Mouse (Mus musculus): ENCODE data around the gene Sorbs2. TPM values are rescaled to one million over a fixed set of nuclear protein-coding genes. Genes with fewer than 3 reads are reported as not detected.

Gene Sorbs2
- polyA plus RNA-seq, 1 experiment from 2014 or later, result 13.3 TPM

DNA sequence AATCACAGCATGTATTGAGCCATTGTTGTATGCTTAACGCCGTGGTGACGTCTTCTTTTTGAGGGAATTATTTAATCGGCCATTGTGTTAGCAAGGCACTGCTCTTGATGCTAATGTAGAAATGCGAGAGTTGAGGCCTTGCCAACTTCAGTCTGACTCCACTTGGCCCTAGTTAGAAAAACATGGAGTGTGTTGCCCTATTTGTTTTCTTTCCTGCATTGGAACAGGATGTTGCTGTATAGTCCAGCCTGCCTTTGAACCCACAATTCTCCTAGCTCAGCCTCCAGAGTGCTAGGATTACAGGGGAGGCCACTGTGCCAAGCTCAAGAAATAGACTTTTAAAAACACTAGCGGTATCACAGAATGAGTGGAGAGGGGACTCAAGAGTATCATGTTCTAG is 100.8 kb downstream of the Sorbs2 start:
- no peak overlapping the region for H3K9ac ChIP-seq (replicated peaks)
- no peak for TF ChIP-seq EP300 (IDR thresholded peaks at IDR 0.05; ENCODE audit: low read depth)
- H3K9me3 ChIP-seq (ENCODE audit: low read length), result no peaks in the 10 kb centered on the region
- no peaks in the 10 kb centered on the region for H3K27me3 ChIP-seq (ENCODE audit: insufficient read depth, low read length)
- no peak for ATAC-seq
- no peak overlapping the region for H3K4me2 ChIP-seq (ENCODE audit: low read depth, low read length)
- H3K4me1 ChIP-seq (ENCODE audit: insufficient read depth), result no peaks in the 10 kb centered on the region
- no peaks in the 10 kb centered on the region for H3K36me3 ChIP-seq (replicated peaks; ENCODE audit: insufficient read depth, low read length)
- no peak for DNase-seq
- H3K27ac ChIP-seq (ENCODE audit: low read depth), result no peak overlapping the region
- H3K4me3 ChIP-seq (ENCODE audit: low read depth, low read length), result no peak overlapping the region
- WGBS (ENCODE audit: insufficient replicate concordance), result 85% methylated on average over 6 of the region's 6 CpGs

DNA sequence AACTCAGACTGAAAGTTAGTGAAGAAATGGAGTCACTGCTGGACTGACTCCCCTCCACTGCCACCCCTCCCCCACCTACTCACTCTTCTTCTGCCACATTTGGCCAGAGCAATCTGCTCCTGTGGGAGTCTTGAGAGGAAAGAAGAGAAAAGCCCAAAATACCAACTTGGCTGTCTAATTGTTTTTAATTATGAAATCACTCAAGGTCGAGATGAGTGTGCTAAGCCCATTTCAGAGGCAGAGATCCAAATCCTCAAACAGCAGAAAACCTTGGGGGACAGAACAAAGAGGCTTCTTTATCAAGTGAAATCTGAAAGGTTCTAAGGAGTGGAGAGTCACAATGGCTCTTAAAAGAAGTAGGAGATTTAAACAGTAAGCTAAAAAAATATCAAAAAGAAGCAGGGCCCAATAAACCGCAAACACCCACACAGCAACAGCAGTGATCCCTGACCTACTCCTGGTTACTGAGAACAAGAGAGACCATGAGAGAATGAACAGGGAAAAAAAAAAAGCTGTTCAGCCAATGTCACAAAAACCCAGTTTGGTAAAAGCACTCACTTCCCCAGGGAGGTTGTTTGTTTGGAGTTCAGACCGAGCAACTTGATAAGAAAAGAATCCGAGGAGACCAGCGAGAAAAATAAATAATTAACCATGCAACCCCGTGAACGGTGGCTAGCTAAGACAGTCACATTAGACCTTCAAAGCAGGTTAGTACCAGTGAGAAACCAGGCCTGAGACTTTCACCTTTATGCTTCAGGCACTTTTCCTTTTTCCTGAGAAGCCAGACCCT is 103.0 kb downstream of the Sorbs2 start:
- Histone ChIP-seq H3K27me3 (ENCODE audit: insufficient read depth, low read length) (no peaks in the 10 kb centered on the region), H3K9me3 (ENCODE audit: low read length) (no peaks in the 10 kb centered on the region), H3K27ac (ENCODE audit: low read depth) (peak overlapping the region; percentile 80), H3K4me3 (ENCODE audit: low read depth, low read length) (no peak overlapping the region), H3K4me1 (ENCODE audit: insufficient read depth) (peaks cover 3% of the 10 kb centered on the region; the same call in 1 of the 2 replicates), H3K36me3 (replicated peaks; ENCODE audit: insufficient read depth, low read length) (no peaks in the 10 kb centered on the region), H3K4me2 (ENCODE audit: low read depth, low read length) (no peak overlapping the region), H3K9ac (replicated peaks) (no peak overlapping the region)
- ATAC-seq (peak; percentile 80), DNase-seq (no peak)
- TF ChIP-seq EP300 (IDR thresholded peaks at IDR 0.05; ENCODE audit: low read depth) (no peak), CTCF (IDR thresholded peaks at IDR 0.05; ENCODE audit: low read depth) (no peak)
- 32% methylated on average over 7 of the region's 7 CpGs for WGBS (ENCODE audit: insufficient replicate concordance)

DNA sequence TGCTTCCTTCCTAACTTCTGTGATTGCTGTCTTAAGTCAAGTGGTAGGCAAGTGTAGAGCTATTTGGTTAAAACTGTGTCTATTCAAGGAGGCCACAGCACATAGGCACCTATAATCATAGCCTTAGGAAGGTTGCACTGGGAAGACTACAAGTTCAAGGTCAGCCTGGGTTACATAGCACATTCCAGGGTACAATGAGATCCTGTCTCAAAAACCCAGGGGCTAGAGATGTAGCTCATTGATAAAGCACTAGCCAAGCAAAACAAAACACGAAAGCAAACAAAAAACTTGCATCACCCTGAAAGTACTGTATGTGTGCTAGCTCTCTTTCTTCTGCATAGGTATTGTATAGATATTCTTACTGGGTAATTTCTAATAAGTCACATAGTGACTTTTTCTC is 103.7 kb downstream of the Sorbs2 start:
- Histone ChIP-seq H3K4me3 (ENCODE audit: low read depth, low read length) (no peak overlapping the region), H3K9me3 (ENCODE audit: low read length) (no peaks in the 10 kb centered on the region), H3K9ac (replicated peaks) (no peak overlapping the region), H3K27me3 (ENCODE audit: insufficient read depth, low read length) (no peaks in the 10 kb centered on the region), H3K27ac (ENCODE audit: low read depth) (peak overlapping the region; percentile 80), H3K36me3 (replicated peaks; ENCODE audit: insufficient read depth, low read length) (no peaks in the 10 kb centered on the region), H3K4me2 (ENCODE audit: low read depth, low read length) (no peak overlapping the region), H3K4me1 (ENCODE audit: insufficient read depth) (peaks cover 3% of the 10 kb centered on the region; the same call in 1 of the 2 replicates)
- TF ChIP-seq EP300 (IDR thresholded peaks at IDR 0.05; ENCODE audit: low read depth), result no peak
- TF ChIP-seq CTCF (IDR thresholded peaks at IDR 0.05; ENCODE audit: low read depth), result no peak
- DNase-seq (no peak), ATAC-seq (peak; percentile 70)
- 43% methylated on average over 1 of the region's 1 CpGs for WGBS (ENCODE audit: insufficient replicate concordance)

DNA sequence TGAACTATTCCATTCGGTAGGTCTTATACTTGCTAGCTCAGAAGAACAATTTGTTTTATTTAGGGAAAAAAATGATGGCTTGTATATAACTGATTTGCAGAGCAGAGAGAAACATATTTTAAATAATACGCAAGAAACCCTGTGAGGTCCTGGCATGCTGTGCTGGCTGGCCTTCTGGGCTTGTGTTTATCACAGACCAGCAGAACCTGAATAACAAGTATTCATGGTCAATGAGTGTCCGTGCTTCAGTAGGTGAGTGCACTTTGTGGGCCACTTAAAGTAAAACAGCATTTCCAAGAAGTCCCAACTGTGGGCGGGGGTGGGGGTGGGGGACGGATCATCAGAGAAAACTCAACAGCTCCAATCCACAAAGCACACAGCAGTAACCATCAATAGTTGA is 107.0 kb downstream of the Sorbs2 start:
- DNase-seq (no peak), ATAC-seq (no peak)
- Histone ChIP-seq H3K4me3 (ENCODE audit: low read depth, low read length) (no peak overlapping the region), H3K9me3 (ENCODE audit: low read length) (no peaks in the 10 kb centered on the region), H3K4me2 (ENCODE audit: low read depth, low read length) (no peak overlapping the region), H3K4me1 (ENCODE audit: insufficient read depth) (peaks cover 3% of the 10 kb centered on the region; the same call in 1 of the 2 replicates), H3K9ac (replicated peaks) (no peak overlapping the region), H3K36me3 (replicated peaks; ENCODE audit: insufficient read depth, low read length) (no peaks in the 10 kb centered on the region), H3K27ac (ENCODE audit: low read depth) (0 out of 2 replicates have a peak overlapping the region, but pooled peaks have one; percentile 0), H3K27me3 (ENCODE audit: insufficient read depth, low read length) (no peaks in the 10 kb centered on the region)
- TF ChIP-seq CTCF (IDR thresholded peaks at IDR 0.05; ENCODE audit: low read depth) (no peak), EP300 (IDR thresholded peaks at IDR 0.05; ENCODE audit: low read depth) (no peak)
- WGBS (ENCODE audit: insufficient replicate concordance), result 56% methylated on average over 5 of the region's 5 CpGs

DNA sequence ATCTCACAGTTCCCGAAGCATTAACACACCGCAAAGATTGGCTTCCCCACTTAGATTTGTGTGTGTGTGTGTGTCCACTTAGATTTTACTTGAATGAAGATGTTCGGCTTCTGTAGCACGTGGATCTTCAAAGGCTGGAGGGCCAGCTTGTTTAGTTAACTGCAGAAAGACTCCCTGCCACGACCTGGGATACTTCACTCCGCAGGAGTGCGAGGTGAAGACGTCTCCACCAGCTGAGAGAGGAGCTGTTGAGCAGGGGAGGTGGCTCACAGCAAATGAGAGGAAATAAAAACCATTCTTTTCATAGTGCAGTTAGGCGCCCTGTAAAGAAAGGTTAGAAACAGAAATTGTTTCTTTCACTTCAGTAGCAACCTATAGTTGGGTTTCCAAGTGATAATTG is 107.5 kb downstream of the Sorbs2 start:
- H3K9me3 ChIP-seq (ENCODE audit: low read length), result no peaks in the 10 kb centered on the region
- H3K9ac ChIP-seq (replicated peaks), result no peak overlapping the region
- no peaks in the 10 kb centered on the region for H3K27me3 ChIP-seq (ENCODE audit: insufficient read depth, low read length)
- peaks cover 3% of the 10 kb centered on the region; the same call in 1 of the 2 replicates for H3K4me1 ChIP-seq (ENCODE audit: insufficient read depth)
- no peak for TF ChIP-seq EP300 (IDR thresholded peaks at IDR 0.05; ENCODE audit: low read depth)
- no peak for TF ChIP-seq CTCF (IDR thresholded peaks at IDR 0.05; ENCODE audit: low read depth)
- ATAC-seq, result no peak
- H3K4me2 ChIP-seq (ENCODE audit: low read depth, low read length), result peak overlapping the region; percentile 16; the same call in 1 of the 2 replicates
- 0 out of 2 replicates have a peak overlapping the region, but pooled peaks have one; percentile 0 for H3K27ac ChIP-seq (ENCODE audit: low read depth)
- WGBS (ENCODE audit: insufficient replicate concordance), result 28% methylated on average over 9 of the region's 9 CpGs
- no peak for DNase-seq
- no peaks in the 10 kb centered on the region for H3K36me3 ChIP-seq (replicated peaks; ENCODE audit: insufficient read depth, low read length)
- H3K4me3 ChIP-seq (ENCODE audit: low read depth, low read length), result no peak overlapping the region

DNA sequence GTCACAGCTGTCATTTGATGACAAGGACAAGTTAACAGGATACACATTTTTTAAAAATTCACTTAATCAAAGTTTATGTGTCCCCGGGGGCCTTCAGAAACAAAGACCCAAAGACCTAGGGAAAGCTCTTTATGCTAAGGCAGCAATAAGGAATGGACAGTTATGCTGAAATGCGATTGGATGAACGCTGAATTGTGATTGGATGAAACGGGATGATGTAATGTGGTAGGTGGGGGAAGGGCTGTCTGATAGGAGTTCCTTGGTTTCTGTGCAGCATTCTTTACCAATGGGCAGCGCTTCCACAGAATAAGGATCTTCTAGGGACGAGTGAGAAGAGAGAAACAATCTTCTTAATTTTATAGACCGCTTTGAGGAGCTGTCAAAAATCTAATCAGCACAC is 108.0 kb downstream of the Sorbs2 start:
- WGBS (ENCODE audit: insufficient replicate concordance), result 51% methylated on average over 7 of the region's 7 CpGs
- Histone ChIP-seq H3K4me3 (ENCODE audit: low read depth, low read length) (no peak overlapping the region), H3K36me3 (replicated peaks; ENCODE audit: insufficient read depth, low read length) (no peaks in the 10 kb centered on the region), H3K9ac (replicated peaks) (no peak overlapping the region), H3K4me2 (ENCODE audit: low read depth, low read length) (no peak overlapping the region), H3K9me3 (ENCODE audit: low read length) (no peaks in the 10 kb centered on the region), H3K4me1 (ENCODE audit: insufficient read depth) (peaks cover 3% of the 10 kb centered on the region; the same call in 1 of the 2 replicates), H3K27ac (ENCODE audit: low read depth) (no peak overlapping the region), H3K27me3 (ENCODE audit: insufficient read depth, low read length) (no peaks in the 10 kb centered on the region)
- TF ChIP-seq EP300 (IDR thresholded peaks at IDR 0.05; ENCODE audit: low read depth) (no peak), CTCF (IDR thresholded peaks at IDR 0.05; ENCODE audit: low read depth) (no peak)
- ATAC-seq (no peak), DNase-seq (no peak)

Measured in liver, postnatal 0 days (tissue).